Mouse (Mus musculus) bone marrow macrophage, adult 2 months (primary cell): ENCODE data around the gene Grk1.

Experiments
- CTCF ChIP-seq: IDR thresholded peaks from 2 replicates; pipeline ENCODE4 v1.5.1; 2012; ENCODE audit warnings: low read depth, mild to moderate bottlenecking, low read length, moderate library complexity
- POLR2A ChIP-seq: IDR thresholded peaks from 2 replicates; pipeline ENCODE4 v1.6.1; 2012; ENCODE audit warnings: mild to moderate bottlenecking, low read depth, low read length, borderline replicate concordance

- TF ChIP-seq CTCF (peak; percentile 40), POLR2A (no peak)
These were observed 50.4 kb downstream of the Grk1 start for GRCm38 (mm10) chr8:13455295-13455694.
